Mouse (Mus musculus): ENCODE results near the gene Elmod3. TPM values are rescaled to one million over a fixed set of nuclear protein-coding genes. Genes with fewer than 3 reads are reported as not detected.
A peak's percentile ranks its signal among the peaks of the same experiment; 100 is the strongest.

The Elmod3 gene
- total RNA-seq, 2 experiments from 2014 or later: 11.6 to 12.6 TPM

DNA sequence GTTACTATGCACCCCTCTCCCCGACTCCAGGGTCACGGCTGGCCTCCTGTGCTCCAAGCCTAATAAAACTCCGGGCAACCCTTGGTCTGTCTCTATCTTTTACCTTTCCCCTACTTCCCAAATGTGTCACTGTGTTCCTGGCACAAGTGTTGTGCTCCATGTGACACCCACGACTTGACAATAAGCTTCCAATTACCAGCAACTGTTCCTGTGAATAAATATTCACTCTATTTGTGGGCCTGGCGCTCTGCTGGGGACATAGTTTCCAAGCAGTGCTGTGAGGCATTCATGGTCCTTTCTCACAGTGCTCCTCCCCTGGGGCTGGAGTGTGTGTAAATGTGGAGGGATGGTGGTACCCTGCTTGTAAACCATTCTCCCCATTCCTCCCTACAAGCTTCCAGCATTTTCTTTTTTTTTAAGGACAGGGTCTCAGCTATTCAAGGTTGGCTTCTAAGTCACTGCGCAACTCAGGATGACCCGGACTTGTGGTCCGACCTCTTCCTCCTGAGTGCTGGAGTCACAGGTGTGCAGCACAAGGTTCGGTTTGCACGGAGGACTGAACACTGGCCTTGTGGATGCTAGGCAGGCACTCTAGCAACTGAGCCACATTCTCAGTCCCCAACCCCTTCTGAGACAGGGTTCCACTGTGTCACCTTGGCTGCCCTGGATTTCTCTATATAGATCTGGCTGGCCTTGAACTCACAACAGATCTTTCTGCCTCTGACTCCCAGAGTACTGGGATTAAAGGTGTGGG, 27.4 kb downstream of the Elmod3 start:
- DNase-seq: peak; percentile 65 to 78

DNA sequence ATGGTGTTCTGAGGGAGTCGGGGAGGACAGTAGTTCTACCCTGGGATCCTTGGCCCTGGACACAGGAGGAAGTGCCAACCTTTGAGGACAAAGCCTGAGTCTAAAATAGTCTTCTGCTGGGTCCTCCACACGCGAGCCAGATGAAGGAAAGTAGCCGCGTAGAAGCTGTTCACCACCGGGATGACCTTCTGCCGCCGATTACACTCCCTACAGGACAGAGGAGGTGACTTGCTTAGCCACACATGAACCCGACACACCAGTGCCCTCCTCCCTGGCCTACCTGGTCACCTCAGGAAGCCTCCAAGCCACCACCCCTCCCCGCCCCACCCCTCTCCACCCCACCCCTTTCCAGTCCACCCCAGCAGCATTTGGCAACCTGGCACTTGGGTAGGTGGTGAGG, 29.5 kb downstream of the Elmod3 start:
- DNase-seq: peak; percentile 32 to 61

DNA sequence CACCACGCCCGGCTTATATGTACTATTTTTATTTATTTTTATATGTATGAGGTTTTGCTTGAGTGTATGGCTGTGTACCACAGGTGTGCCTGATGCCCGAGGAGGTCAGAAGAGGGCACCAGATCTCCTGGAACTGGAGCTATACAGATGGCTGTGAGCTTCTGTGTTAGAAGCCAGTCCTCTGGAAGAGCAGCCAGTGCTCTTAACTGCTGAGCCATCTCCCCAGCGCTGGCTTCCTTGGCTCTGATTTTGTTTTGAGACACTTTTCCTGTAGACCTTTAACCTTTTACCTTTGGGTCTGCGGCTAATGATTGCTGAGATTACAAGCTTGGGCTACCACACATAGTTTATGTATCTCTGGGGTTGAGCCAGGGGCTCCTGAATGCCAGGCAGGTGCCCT, 30.7 kb downstream of the Elmod3 start:
- DNase-seq: peak; percentile 40

DNA sequence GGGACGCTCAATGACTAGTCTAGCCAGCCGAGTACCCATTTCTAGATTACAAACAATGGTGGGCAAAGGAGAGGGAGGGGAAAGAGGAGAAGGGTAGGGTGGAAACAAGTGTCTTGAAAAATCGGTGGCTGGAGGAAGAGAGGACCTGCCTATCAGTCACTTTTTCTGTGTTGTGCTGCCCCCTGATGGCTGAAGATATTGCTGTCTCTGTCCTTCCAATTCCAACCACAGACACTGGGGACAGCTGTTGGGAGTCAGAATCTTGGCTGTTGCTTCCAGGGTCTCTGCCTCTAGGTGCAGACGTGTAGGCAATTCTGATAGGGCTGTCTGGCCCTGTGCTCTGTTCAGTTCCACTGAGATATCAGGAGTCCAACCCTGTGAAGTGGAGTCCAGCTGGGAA, 32.2 kb downstream of the Elmod3 start:
- DNase-seq: peak; percentile 88 to 97

DNA sequence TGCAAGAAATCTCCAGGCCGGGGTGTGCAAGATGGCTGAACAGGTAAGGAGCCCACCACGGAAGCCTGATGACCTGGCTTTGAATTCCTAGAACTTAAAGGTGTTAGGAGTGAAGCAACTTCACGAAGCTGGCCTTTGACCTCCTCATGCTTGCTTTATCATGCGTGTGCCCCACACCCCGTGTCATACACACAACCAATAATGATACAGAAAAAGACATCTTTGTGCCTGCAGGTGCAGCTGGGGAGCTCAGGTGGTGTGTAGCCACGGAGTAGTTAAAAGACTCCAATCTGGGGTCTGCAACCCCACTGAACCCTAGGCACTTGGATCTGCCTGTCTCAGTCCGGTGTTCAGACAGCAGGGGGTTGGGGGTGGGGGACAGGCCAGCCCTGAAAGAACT, 32.7 kb downstream of the Elmod3 start:
- DNase-seq: no peak

DNA sequence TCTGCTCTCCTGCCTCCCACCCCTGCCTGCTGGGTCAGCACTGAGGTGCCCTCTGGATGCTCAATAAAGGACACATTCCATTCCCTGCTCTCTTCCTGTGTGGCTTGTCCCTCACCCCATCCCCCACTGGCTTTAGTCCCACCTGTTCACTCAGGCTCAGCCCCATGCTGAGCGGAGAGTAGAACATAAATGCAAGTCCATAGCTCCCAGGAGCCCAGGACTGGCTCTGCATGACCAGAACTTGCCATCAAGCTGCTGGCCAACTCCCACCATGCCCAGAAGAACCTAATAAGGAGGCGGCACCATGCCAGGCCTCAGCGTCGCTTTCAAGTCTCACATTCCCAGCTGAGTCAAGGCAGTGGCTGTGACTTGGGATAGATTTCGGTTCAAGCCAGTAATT, 35.3 kb downstream of the Elmod3 start:
- DNase-seq: no peak

DNA sequence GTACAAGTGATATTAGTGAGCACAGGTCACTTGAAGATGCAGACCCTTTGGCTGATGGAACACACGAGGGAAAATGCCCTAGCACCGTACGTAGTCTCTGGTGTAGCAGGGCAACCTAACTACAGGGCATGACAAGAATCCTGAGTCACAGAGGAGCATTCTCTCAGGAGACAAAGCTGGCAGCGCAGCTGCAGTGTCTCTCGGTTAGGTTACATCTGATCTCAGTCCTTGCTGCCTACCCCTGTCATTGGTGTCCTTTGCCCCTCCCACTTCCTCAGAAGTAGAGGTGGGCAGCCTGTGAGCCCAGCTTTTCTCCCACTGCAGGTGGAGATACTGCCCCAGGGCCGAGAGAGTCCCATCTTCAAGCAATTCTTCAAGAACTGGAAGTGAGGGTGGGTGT, 35.7 kb downstream of the Elmod3 start:
- DNase-seq: no peak

DNA sequence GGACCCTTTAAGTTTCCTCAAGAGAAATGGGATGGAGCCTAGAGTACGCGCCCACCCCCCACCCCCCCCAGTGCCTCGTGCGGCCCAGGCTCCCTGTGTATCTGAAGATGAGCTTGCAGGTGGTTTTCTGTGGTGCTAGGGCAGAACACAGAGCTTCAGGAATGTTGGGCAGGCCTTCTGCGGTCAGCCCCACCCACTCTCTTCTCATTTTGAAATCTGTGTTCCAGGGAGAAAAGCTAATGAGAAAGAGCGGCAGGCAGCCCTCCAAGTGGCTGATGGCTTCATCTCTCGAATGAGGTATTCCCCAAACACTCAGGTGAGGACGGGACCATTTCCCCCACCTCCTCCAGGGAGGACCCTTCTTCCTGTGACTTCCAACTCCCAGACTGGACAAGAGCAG, 37.4 kb downstream of the Elmod3 start:
- DNase-seq: no peak

DNA sequence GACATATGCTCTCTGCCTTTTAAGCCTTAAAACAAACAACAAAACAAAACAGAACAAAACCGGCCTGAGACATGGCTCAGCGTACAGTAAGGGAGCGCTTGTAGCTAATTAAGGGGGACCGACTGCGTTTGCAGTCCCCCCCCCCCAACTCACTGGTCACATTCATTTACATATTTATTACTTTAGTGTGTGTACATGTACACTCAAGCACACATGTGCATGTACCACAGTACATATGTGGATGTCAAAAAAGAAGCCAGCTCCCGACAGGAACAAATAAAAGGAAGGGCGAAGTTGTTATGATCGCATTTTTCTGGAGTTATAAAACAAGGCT, 45.2 kb downstream of the Elmod3 start:
- no peak for DNase-seq

DNA sequence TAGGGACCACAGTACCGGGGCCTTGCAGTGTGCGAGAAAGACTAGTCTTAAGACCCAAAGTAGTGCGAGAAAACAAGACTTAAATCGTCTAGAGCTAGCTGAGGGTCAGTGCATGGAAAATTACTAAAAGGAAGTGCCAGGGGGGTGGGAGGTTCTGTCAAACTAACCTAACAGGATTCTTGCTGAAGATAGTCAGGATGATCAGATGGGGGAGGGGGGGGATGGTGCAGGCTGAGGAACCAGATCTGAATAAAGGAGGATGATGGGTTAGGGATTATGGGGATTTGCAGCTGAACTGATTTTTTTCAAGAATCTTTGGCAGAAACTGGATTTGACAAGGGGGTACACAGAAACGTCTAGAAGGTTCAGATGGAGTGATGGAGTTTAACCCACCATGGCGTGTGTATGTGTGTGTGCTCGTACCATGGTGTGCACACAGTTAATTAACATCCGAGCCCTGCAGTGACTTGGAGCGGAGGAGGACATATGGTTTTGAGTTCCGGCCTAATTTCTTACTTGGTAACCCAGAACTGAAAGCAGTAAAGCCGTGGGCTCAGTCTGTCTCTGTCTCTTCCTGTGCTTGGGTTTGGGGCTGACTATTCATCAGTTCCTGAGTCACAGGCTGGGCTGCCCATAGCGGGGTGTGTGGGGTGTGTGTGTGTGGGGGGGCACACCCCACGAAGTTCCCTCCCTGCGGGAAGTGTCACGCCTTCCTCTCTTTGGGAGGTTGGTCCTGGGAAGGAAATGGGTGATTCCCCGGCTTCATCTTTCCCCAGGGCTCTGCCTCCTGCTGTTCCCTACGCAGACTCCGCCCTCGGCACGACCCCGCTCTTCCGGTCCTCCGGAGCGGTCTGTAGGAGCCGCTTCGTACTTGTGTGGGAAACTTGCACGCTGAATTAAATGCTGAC, 45.8 kb downstream of the Elmod3 start:
- peak; percentile 78 to 92 for DNase-seq

DNA sequence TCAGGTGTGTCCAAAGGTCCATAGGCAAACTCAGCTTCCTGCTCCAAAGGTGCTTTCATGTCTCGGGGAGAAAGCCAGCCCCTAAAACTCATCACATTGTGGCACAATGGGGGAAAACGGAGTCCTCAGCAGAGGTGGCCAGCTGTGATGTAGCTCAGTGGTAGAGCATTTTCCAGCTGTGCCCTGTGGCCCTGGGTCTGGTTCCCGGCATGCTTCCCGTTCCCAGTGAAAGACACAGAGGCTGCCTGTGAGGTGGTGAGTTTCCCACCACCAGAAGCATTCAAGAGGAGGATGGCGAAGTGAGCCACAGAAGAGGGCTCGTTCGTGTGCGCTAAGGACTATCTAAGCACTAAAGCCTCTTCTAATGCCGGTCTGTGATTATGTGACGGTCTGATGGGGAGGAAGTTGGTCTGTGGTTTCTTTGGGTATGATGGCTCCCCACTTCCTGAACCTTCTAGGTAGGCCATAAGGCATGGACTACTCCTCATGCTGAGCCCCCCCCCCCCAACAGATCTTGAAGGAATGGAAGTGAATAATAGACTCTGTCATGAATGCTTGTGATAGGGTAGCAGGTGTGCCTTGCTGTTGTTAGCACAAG, 47.6 kb downstream of the Elmod3 start:
- no peak for DNase-seq

DNA sequence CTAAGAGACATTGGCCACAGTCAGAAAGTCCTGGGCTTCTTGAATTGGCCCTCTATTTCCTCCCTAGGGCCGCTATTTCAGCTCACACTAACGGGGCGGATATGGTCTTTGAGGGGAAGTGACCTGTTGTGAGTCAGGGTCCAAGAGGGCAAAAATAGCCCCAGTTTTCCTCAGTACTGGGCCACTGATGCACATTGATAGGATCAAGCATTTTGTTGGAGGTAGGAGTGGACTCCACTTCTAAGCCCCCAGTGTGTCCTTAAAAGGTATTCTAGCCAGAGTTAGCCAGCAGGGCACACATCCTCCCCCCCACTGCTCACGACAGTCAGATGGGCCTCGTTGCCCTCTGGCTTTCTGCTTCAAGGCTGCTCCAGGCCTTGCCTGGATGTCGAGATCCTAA, 48.2 kb downstream of the Elmod3 start:
- DNase-seq: no peak

DNA sequence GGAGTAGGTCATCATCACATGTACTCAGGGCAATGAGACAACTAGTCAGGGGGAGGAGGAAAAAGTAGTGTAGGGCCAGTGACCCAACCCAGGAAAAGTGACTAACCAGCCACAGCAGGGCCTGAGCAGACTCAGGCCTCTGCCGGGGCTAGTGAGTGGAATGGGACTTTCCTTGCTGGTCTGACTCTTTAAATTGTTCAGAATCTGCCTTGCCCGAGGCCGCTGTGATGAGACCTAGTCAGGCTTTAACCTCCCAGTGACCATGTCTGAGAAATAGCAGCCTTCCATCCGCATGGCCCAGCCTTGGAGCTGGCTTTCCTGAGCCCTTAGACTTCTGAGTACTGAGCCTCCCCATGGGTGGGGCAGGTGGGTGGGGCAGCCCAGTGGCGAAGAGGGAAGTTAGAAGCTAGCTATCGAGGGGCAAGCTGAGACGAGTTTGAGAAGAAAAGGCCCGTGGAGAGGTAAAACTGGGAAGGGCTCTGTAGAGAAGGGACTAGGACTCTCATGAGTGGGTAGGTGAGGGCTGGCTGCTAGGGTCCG, 49.1 kb downstream of the Elmod3 start:
- DNase-seq: peak; percentile 71 to 78

DNA sequence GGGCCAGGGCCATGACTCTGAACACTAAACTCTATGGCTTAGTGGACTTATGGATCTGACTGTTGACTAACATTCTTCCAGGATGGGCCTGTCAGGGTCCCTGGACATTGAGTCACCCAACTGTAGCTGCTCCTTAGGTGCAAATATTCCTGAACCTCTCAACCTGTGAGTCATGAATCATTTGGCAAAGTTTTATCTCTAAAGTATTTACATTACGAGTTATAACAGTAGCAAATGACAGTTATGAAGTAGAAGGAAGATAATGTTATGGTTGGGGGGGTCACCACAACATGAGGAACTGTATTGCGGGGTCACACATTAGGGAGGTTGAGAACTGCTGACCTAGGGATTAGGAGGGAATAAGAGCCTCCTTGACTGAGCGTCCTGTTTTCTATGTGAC, 50.4 kb downstream of the Elmod3 start:
- DNase-seq: no peak

DNA sequence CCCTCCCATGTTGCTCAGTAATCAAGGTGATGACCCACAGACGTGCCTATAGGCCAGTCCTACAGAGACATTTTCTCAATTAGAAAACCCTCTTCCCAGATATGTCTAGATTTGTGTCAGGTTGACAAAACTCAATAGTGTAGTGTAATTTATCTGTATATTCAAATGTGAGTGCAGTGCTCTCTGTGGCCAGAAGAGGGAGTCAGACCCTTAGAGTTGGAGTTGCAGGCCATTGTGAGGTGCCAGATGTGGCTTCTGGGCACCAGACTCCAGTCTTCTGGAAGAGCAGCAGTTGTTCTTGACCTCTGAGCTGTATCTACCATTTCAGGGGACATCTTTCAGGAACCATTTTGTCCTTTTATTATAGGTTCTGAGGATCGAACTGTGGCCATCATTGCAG, 51.1 kb downstream of the Elmod3 start:
- no peak for DNase-seq

DNA sequence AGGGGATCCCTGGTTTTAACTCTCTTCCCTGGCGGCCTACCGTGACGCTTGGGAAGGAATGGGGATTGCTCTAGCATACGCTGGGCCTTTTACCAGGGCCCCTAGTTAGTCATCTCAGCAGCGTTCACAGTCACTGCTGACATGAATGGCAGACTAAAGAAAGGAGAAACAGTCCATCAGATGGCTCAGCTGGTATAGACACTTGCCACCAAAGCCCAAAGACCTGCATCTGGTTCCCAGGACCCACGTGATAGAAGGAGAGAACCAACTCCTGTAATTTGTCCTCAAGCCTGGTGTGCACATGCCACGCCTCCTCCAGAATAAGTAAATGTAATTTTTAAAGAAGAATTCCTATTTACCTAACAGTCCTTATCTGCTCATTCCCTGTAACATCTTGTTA, 52.8 kb downstream of the Elmod3 start:
- DNase-seq: no peak

DNA sequence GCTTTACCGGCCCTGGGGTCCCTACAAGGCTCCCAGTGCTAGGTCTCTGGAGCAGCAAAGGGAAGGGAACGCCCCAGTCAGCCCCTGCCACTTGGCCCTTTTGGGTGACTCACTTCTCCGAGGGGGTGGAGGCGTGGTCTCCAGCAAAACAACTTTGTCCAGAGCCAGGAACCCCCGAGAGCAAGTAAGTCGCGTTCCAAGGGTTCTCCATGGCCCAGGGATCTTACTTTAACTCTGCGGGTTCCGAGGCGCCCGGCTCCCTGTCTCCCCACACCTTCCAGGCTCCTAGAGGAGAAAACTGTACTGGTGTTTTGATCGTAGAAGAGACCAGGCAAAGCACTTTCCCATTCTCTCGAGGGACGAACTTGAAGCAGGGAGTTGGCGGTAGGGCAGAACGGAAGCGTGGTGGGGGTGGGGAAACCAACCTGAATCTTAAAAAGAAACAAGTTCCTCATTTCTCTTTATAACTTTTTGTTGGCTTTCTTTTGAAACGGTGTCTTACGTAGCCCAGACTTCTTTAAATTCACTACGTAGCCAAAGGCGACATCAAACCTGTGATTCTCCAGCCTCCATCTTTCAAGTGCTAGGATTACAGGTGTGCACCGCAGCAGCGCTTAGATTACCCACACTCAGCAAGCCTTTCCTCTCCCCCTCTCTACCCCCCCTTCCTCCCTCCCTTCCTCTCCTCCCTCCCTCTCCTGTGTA, 53.8 kb downstream of the Elmod3 start, which contains the start of gene Capg:
Capg (plus strand) TSS at position 109 of the 705 bp plus-strand sequence.
- peak; percentile 73 to 80 for DNase-seq

DNA sequence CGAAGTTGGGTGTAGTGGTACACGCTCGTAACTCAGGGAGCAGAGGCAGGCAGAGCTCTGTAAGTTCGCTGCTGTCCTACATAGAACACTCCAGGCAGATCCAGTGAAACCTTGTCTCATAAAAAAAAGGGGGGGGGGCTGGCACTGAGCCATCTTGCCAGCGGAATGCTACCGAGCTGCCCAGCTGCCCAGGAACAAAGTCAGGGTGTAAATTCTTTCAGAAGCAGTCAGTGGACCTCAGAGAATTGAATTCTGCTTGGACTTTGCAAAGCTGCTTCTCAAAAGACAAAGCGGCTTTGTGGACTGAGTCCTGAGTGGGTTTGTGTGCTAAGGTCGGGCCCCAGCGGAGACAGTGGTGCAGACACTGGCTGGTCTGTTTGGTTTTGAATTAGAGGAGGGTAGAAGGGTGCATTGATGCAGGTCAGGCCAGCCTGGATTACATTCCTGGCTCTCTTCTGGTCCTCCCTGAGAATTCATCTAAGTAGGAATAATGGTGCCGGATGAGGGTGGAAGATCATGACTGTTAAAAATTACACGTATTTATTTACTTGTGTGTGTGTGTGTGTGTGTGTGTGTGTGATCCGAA, 54.9 kb downstream of the Elmod3 start:
- no peak for DNase-seq

DNA sequence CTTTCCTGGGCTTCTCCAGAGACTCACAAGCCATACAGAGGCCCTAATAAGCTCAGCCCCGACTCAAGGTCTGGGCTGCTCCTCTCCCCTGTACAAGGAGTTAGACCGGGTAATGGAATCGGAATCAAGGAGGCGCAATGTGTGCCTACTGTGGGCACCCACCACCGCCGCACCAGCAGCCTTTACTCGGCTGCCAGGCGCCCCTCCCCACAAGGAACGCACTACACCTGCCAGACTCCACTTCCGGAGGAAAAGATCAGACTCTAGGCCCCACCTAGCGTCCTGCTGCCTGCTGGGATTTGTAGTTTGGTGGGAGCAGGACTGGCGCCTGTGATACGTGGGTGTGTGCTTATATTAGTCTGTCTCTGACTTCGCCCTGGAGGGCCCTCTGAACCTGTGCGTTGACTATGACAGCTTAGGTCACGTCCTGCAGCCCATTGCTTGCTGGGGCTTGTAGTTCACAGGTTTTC, 59.6 kb downstream of the Elmod3 start:
- peak; percentile 91 to 95 for DNase-seq

DNA sequence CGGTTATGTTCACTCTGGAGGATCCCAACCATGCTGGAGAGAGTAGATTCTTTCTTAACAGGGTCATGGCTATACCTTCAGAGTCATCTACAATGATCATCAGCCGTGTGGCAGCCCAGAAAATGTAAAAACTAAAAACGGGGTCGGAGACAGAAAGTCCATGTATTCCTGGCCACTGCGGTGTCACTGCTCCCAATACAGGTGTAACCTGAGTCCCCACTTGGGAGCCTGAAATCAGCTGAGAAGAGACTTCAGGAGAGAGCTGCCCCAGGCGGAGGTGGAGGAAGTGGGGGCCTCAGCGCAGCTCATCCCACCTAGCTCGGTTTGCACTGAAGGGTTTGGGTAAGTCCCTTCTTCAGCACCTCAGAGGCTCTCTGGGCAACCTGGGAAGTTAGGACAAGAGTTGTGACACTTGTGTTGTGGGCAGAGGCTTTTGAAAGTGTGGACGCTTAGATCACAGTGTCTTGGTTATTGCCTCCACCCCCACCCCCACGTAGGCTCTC, 60.2 kb downstream of the Elmod3 start:
- no peak for DNase-seq

DNA sequence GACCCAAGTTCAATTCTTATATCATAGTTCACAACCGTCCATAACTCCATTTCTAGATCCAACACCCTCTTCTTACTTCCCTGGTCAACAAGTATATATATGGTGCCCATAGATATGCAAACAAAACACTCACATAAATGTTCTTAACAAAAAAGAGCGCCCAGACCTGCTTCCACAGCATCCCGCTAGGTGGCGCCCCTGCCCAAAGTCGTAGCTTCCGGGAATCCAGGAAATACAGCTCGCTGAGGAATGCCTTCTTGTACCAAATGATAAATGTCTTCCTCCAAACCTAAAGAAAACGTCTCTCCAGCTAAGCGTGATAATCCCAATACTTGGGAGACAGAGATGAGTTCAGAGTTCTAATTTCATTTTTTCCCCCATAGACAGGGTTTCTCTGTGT, 63.0 kb downstream of the Elmod3 start:
- peak; percentile 77 to 93 for DNase-seq

All from heart, adult 18-20 months (tissue).